Mouse (Mus musculus) lung, embryonic 14.5 days (tissue): ENCODE data around the gene Susd3. TPM values are rescaled to one million over a fixed set of nuclear protein-coding genes. Genes with fewer than 3 reads are reported as not detected.

Source experiments
- ATAC-seq: fragments of 200-750 bp; cut with Nextera tagmentation; 2 replicates; pipeline ENCODE4 v1.8.0; 2017; ENCODE audit warnings: mild to moderate bottlenecking, moderate TSS enrichment, moderate library complexity; ENCODE audit not compliant: insufficient read depth
- DNase-seq: peaks from one replicate; pipeline ENCODE4 v3.0.0-alpha.2; 2015
- H3K27ac ChIP-seq: fragments of 300-500 bp; sonication (generic); 2 replicates; pipeline ENCODE4 v1.5.1; 2014; ENCODE audit warnings: low read depth, mild to moderate bottlenecking, moderate library complexity
- H3K27me3 ChIP-seq: fragments of 300-500 bp; sonication (generic); 2 replicates; pipeline ENCODE4 v1.6.1; 2014; ENCODE audit warnings: low read length, control low read depth; ENCODE audit not compliant: insufficient read depth
- H3K36me3 ChIP-seq: fragments of 300-500 bp; sonication (generic); 2 replicates; pipeline ENCODE4 v1.6.1; 2014; ENCODE audit warnings: control low read depth; ENCODE audit not compliant: insufficient read depth
- H3K4me1 ChIP-seq: fragments of 300-500 bp; sonication (generic); 2 replicates; pipeline ENCODE4 v1.6.1; 2014; ENCODE audit warnings: antibody characterized with exemption, control low read depth; ENCODE audit not compliant: insufficient read depth
- H3K4me2 ChIP-seq: fragments of 300-500 bp; sonication (generic); 2 replicates; pipeline ENCODE4 v1.6.1; 2014; ENCODE audit warnings: mild to moderate bottlenecking
- H3K4me3 ChIP-seq: fragments of 300-500 bp; sonication (generic); 2 replicates; pipeline ENCODE4 v1.5.1; 2014; ENCODE audit warnings: low read depth, low read length
- H3K9ac ChIP-seq: fragments of 300-500 bp; sonication (generic); 2 replicates; pipeline ENCODE4 v1.6.1; 2014
- H3K9me3 ChIP-seq: fragments of 300-500 bp; sonication (generic); 2 replicates; pipeline ENCODE4 v1.6.1; 2016; ENCODE audit warnings: low read depth, low read length, control low read depth
- CTCF ChIP-seq: IDR thresholded peaks from 2 replicates; pipeline ENCODE4 v1.5.1; 2016; ENCODE audit warnings: antibody characterized with exemption, low read depth
- WGBS: fragments of 180-500 bp; shearing (Covaris S2); extraction: QIAGEN DNeasy Blood & Tissue Kit; methylation state at CpG from one replicate; pipeline ENCODE4 v1.1.7; 2014; 5-methylcytosine and 5-hydroxymethylcytosine counted together
- polyA plus RNA-seq: library from polyadenylated mRNA; unstranded; fragments of >200 nt; fragmentation: Nextera tagmentation; extraction: Ambion mirVana; gene quantifications from 2 replicates; pipeline ENCODE4 v1.2.1, GENCODE M21; 2014

Gene Susd3
- polyA plus RNA-seq, 1 experiment from 2014 or later: 1.7 TPM

DNA sequence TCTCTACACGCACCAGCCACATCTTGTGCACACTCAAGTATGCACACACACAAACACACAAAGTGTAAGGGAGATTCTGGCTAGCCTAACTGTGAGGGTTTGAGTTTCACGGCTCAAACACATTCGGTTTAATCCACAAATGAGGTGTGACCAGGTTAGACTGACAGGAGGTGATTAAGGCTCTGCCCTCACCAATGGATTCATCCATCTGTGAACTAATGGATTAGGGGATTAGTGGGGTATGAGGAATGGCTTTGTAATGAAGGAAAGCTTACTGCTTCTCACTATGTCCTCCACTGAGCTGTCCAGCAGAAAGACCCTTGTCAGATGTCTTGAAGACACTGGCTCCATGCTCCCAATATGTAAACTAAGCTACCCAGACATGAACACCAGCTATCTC is 29.9 kb downstream of the Susd3 start:
- WGBS: 48% methylated on average over 3 of the region's 3 CpGs
- no peak overlapping the region for H3K9ac ChIP-seq
- peaks cover 8% of the 10 kb centered on the region; the same call in 1 of the 2 replicates for H3K4me1 ChIP-seq
- ATAC-seq: no peak
- TF ChIP-seq CTCF: no peak
- no peaks in the 10 kb centered on the region for H3K27me3 ChIP-seq
- H3K36me3 ChIP-seq: no peaks in the 10 kb centered on the region
- H3K4me3 ChIP-seq: no peak overlapping the region
- no peak for DNase-seq
- no peak overlapping the region for H3K4me2 ChIP-seq
- no peak overlapping the region for H3K27ac ChIP-seq
- no peaks in the 10 kb centered on the region for H3K9me3 ChIP-seq

- H3K36me3 ChIP-seq: no peaks in the 10 kb centered on the region
- H3K4me1 ChIP-seq: peaks cover 13% of the 10 kb centered on the region; the same call in 1 of the 2 replicates
- WGBS: 48% methylated on average over 9 of the region's 9 CpGs
- DNase-seq (peak; percentile 36), ATAC-seq (peak; percentile 22; the same call in 1 of the 2 replicates)
- no peak overlapping the region for H3K27ac ChIP-seq
- TF ChIP-seq CTCF: no peak
- no peaks in the 10 kb centered on the region for H3K9me3 ChIP-seq
- H3K4me3 ChIP-seq: no peak overlapping the region
- H3K4me2 ChIP-seq: peak overlapping the region; percentile 84
- H3K27me3 ChIP-seq: no peaks in the 10 kb centered on the region
- no peak overlapping the region for H3K9ac ChIP-seq
Measured at GRCm38 (mm10) chr13:49216808-49217561, 31.5 kb downstream of the Susd3 start.

DNA sequence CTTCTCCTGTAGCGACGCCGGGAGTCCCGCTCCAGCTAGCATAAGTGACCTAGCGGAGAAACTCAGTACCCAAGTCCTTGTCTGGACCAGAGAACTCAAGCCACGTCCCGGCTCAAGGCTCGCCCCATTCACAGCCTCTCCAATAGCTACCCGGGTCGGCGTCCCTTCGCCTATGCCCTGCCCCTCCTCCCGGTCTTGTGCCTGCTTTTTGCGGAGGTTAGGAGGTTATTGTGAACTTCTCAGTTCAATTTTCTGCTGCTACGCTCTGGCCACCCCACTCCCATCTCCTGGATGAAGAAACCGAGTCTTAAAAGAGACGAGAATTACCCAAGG is 32.3 kb downstream of the Susd3 start:
- no peak; the same call in 1 of the 2 replicates for ATAC-seq
- peak overlapping the region; percentile 84 for H3K4me2 ChIP-seq
- no peak for TF ChIP-seq CTCF
- peak overlapping the region; percentile 80 for H3K27ac ChIP-seq
- peaks cover 15% of the 10 kb centered on the region; the same call in 1 of the 2 replicates for H3K4me1 ChIP-seq
- no peaks in the 10 kb centered on the region for H3K36me3 ChIP-seq
- H3K9me3 ChIP-seq: no peaks in the 10 kb centered on the region
- H3K9ac ChIP-seq: peak overlapping the region; percentile 80
- no peak for DNase-seq
- H3K4me3 ChIP-seq: peak overlapping the region; percentile 84
- H3K27me3 ChIP-seq: no peaks in the 10 kb centered on the region
- WGBS: 6% methylated on average over 17 of the region's 17 CpGs

- Histone ChIP-seq H3K27me3 (no peaks in the 10 kb centered on the region), H3K9ac (peak within 1 kb of the TSS; percentile 80), H3K4me1 (peaks cover 15% of the 10 kb centered on the region; the same call in 1 of the 2 replicates), H3K36me3 (no peaks in the 10 kb centered on the region), H3K4me3 (peak within 1 kb of the TSS; percentile 84), H3K27ac (peak within 1 kb of the TSS; percentile 80), H3K9me3 (no peaks in the 10 kb centered on the region), H3K4me2 (peak within 1 kb of the TSS; percentile 84)
- WGBS: under 1% methylated on average over 78 of the region's 78 CpGs
- peak; percentile 98 for DNase-seq
- ATAC-seq: peak; percentile 93
- no peak for TF ChIP-seq CTCF
Measured at GRCm38 (mm10) chr13:49215504-49216219, 32.8 kb downstream of the Susd3 start, which contains the start of gene Card19. Card19 (minus strand) TSS chr13:49216037.

GRCm38 (mm10) chr13:49215128-49215503 is 33.4 kb downstream of the Susd3 start:
- Histone ChIP-seq H3K36me3 (no peaks in the 10 kb centered on the region), H3K4me2 (peak overlapping the region; percentile 84), H3K4me1 (peaks cover 15% of the 10 kb centered on the region; the same call in 1 of the 2 replicates), H3K27ac (peak overlapping the region; percentile 67), H3K9me3 (no peaks in the 10 kb centered on the region), H3K27me3 (no peaks in the 10 kb centered on the region), H3K4me3 (peak overlapping the region; percentile 84), H3K9ac (peak overlapping the region; percentile 80)
- DNase-seq (no peak), ATAC-seq (no peak)
- WGBS: 6% methylated on average over 5 of the region's 5 CpGs
- TF ChIP-seq CTCF: no peak

GRCm38 (mm10) chr13:49214454-49214853 is 34.1 kb downstream of the Susd3 start:
- Histone ChIP-seq H3K9ac (no peak overlapping the region), H3K27ac (no peak overlapping the region), H3K27me3 (no peaks in the 10 kb centered on the region), H3K36me3 (no peaks in the 10 kb centered on the region), H3K4me2 (peak overlapping the region; percentile 84), H3K9me3 (no peaks in the 10 kb centered on the region), H3K4me3 (peak overlapping the region; percentile 84; the same call in 1 of the 2 replicates), H3K4me1 (peaks cover 15% of the 10 kb centered on the region; the same call in 1 of the 2 replicates)
- no peak for DNase-seq
- ATAC-seq: no peak
- no peak for TF ChIP-seq CTCF
- WGBS: 71% methylated on average over 3 of the region's 3 CpGs

DNA sequence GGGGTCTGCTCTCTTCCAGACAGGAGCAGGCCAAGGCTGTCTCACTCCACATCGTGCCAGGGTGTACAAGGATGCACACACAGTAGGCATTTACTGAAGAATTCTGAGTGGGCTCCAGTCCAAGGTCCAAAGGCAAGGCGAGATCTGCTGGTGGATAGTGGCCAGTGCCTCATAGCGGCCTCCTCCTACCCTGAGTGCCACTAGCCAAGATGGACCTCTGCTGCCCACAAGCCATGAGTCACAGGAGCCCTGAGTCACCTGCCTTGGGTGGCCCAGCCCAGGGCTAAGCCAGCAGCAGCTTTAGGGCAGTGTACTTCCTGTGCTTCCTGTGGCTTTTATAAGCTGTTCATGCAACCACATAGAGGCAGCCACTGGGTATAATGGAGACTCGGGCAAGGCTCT is 35.0 kb downstream of the Susd3 start:
- Histone ChIP-seq H3K27ac (no peak overlapping the region), H3K9me3 (no peaks in the 10 kb centered on the region), H3K9ac (no peak overlapping the region), H3K36me3 (no peaks in the 10 kb centered on the region), H3K4me1 (peaks cover 15% of the 10 kb centered on the region; the same call in 1 of the 2 replicates), H3K4me2 (0 out of 2 replicates have a peak overlapping the region, but pooled peaks have one; percentile 10), H3K4me3 (no peak overlapping the region), H3K27me3 (no peaks in the 10 kb centered on the region)
- no peak for TF ChIP-seq CTCF
- no peak for DNase-seq
- WGBS: 62% methylated on average over 4 of the region's 4 CpGs
- ATAC-seq: no peak
